Mouse (Mus musculus) liver, embryonic 13.5 days (tissue): Measurements from ENCODE around the gene Paqr9. TPM values are rescaled to one million over a fixed set of nuclear protein-coding genes. Genes with fewer than 3 reads are reported as not detected.
"Not testable (repeated sequence)": the region's sequence is repeated elsewhere in the genome, so short reads cannot be mapped to it uniquely, and the experiment has no call there.

Source experiments
- ATAC-seq: fragments of 200-750 bp; cut with Nextera tagmentation; 2 replicates; pipeline ENCODE4 v1.8.0; 2017; ENCODE audit warnings: low read depth, mild to moderate bottlenecking, moderate number of reproducible peaks, moderate library complexity
- DNase-seq: peaks from one replicate; pipeline ENCODE4 v3.0.0; 2022
- H3K27ac ChIP-seq: fragments of 300-500 bp; sonication (generic); 2 replicates; pipeline ENCODE4 v1.5.1; 2015; ENCODE audit warnings: moderate library complexity, mild to moderate bottlenecking, inconsistent platforms
- H3K27me3 ChIP-seq: fragments of 300-500 bp; sonication (generic); 2 replicates; pipeline ENCODE4 v1.6.1; 2015; ENCODE audit warnings: mild to moderate bottlenecking, inconsistent platforms
- H3K36me3 ChIP-seq: fragments of 300-500 bp; sonication (generic); 2 replicates; pipeline ENCODE4 v1.6.1; 2015; ENCODE audit warnings: mild to moderate bottlenecking, inconsistent platforms
- H3K4me1 ChIP-seq: fragments of 300-500 bp; sonication (generic); replicated peaks from 2 replicates; pipeline ENCODE4 v1.6.1; 2015; ENCODE audit warnings: inconsistent platforms
- H3K4me2 ChIP-seq: fragments of 300-500 bp; sonication (generic); 2 replicates; pipeline ENCODE4 v1.6.1; 2015; ENCODE audit warnings: inconsistent platforms, mild to moderate bottlenecking, moderate library complexity
- H3K4me3 ChIP-seq: fragments of 300-500 bp; sonication (generic); replicated peaks from 2 replicates; pipeline ENCODE4 v1.5.1; 2015; ENCODE audit warnings: mild to moderate bottlenecking, inconsistent platforms
- H3K9ac ChIP-seq: fragments of 300-500 bp; sonication (generic); 2 replicates; pipeline ENCODE4 v1.6.1; 2015; ENCODE audit warnings: mild to moderate bottlenecking, inconsistent platforms
- H3K9me3 ChIP-seq: fragments of 300-500 bp; sonication (generic); replicated peaks from 2 replicates; pipeline ENCODE4 v1.6.1; 2016; ENCODE audit warnings: inconsistent platforms
- WGBS: fragments of 180-500 bp; shearing (Covaris S2); methylation state at CpG from one replicate; pipeline ENCODE4 v1.1.7; 2015; ENCODE audit not compliant: insufficient replicate concordance; 5-methylcytosine and 5-hydroxymethylcytosine counted together
- polyA plus RNA-seq: library from polyadenylated mRNA; unstranded; fragments of >200 nt; fragmentation: Nextera tagmentation; extraction: Ambion mirVana; gene quantifications from 2 replicates; pipeline ENCODE4 v1.2.1, GENCODE M21; 2015

Paqr9 gene
- polyA plus RNA-seq: 8.4 and 8.5 TPM in 2 replicates

DNA sequence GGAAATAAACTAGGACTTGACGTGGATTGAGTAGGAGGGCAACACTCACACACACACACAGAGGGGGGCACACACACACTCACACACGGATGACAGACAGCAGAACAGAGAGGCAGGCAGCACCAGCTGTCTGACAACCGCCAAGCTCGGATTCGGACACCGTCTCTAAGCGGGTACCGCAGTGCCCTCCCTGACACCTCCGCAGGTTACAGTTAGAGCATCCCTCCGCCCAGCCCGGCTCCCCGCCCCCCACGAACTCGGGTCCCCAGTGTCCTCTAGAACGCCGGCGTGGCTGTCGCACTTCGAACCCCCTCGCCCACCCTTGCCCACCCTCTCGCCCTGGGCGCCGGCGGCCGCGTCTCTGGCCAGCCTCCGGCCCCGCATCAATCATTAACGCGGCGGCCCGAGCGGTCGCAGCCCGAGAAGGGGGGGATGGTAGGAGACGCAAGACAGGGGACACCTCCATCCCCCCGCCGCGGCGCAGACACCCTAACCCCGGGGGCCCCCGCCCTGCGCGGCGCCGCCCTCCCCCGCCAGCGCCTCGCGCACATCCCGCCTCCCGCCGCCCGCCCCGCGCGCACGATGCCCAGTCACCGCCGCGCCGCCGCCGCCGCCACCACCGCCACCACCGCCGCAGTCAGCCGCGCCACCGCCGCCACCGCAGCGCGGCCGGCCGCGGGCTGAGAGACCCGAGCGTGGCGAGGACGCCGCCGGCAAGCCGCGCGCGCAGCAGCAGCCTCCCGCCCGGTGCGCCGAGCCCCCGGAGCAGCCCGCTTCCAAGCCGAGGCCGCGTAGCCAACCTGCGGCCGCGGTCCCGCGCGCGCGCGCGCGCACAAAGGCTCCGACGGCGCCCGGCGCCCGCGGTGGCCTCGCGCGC is at the start of gene Paqr9:
Paqr9 (plus strand) TSS at position 599 of the 877 bp plus-strand sequence.
- Histone ChIP-seq H3K4me1 (peaks cover 72% of the 10 kb centered on the region), H3K9me3 (no peaks in the 10 kb centered on the region), H3K4me2 (peak within 1 kb of the TSS; percentile 88), H3K4me3 (peak within 1 kb of the TSS; percentile 70), H3K9ac (peak within 1 kb of the TSS; percentile 77), H3K27me3 (peaks cover 73% of the 10 kb centered on the region), H3K36me3 (peaks cover 7% of the 10 kb centered on the region; the same call in 1 of the 2 replicates), H3K27ac (peak within 1 kb of the TSS; percentile 80)
- DNase-seq (no peak), ATAC-seq (peak; percentile 66)
- WGBS: 1% methylated on average over 42 of the region's 118 CpGs

- DNase-seq (no peak), ATAC-seq (peak; percentile 33)
- H3K27me3 ChIP-seq: no peaks in the 10 kb centered on the region
- H3K36me3 ChIP-seq: peaks cover 5% of the 10 kb centered on the region; the same call in 1 of the 2 replicates
- no peaks in the 10 kb centered on the region for H3K9me3 ChIP-seq
- H3K9ac ChIP-seq: peak overlapping the region; percentile 96
- WGBS: 2% methylated on average over 21 of the region's 21 CpGs
- peak overlapping the region; percentile 92 for H3K27ac ChIP-seq
- peak overlapping the region; percentile 96 for H3K4me3 ChIP-seq
- H3K4me1 ChIP-seq: peaks cover 50% of the 10 kb centered on the region
- H3K4me2 ChIP-seq: peak overlapping the region; percentile 95
Measured at GRCm38 (mm10) chr9:95510693-95511404, 48.6 kb upstream of the Paqr9 start.

- H3K4me1 ChIP-seq: peaks cover 46% of the 10 kb centered on the region
- peak within 1 kb of the TSS; percentile 96 for H3K9ac ChIP-seq
- peaks cover 5% of the 10 kb centered on the region; the same call in 1 of the 2 replicates for H3K36me3 ChIP-seq
- ATAC-seq: peak; percentile 89
- no peaks in the 10 kb centered on the region for H3K9me3 ChIP-seq
- peak within 1 kb of the TSS; percentile 96 for H3K4me3 ChIP-seq
- H3K27me3 ChIP-seq: no peaks in the 10 kb centered on the region
- peak; percentile 94 for DNase-seq
- WGBS: under 1% methylated on average over 74 of the region's 74 CpGs
- peak within 1 kb of the TSS; percentile 92 for H3K27ac ChIP-seq
- peak within 1 kb of the TSS; percentile 95 for H3K4me2 ChIP-seq
Measured at GRCm38 (mm10) chr9:95511472-95512330, 47.8 kb upstream of the Paqr9 start, which contains the start of gene U2surp. Gene U2surp (minus strand): TSS chr9:95511996.

- Histone ChIP-seq H3K9ac (peak overlapping the region; percentile 80), H3K36me3 (peaks cover 5% of the 10 kb centered on the region; the same call in 1 of the 2 replicates), H3K4me3 (peak overlapping the region; percentile 96), H3K27me3 (no peaks in the 10 kb centered on the region), H3K4me1 (peaks cover 44% of the 10 kb centered on the region), H3K4me2 (peak overlapping the region; percentile 95), H3K27ac (peak overlapping the region; percentile 92), H3K9me3 (no peaks in the 10 kb centered on the region)
- DNase-seq (no peak), ATAC-seq (peak; percentile 52)
- 16% methylated on average over 15 of the region's 15 CpGs for WGBS
Measured at GRCm38 (mm10) chr9:95512331-95513030, 47.0 kb upstream of the Paqr9 start.

- peaks cover 34% of the 10 kb centered on the region for H3K4me1 ChIP-seq
- H3K9ac ChIP-seq: no peak overlapping the region
- H3K4me2 ChIP-seq: no peak overlapping the region
- H3K9me3 ChIP-seq: no peaks in the 10 kb centered on the region
- WGBS: 100% methylated on average over 2 of the region's 2 CpGs
- ATAC-seq (no peak), DNase-seq (no peak)
- H3K27me3 ChIP-seq: no peaks in the 10 kb centered on the region; the same call in 1 of the 2 replicates
- no peak overlapping the region for H3K4me3 ChIP-seq
- no peaks in the 10 kb centered on the region for H3K36me3 ChIP-seq
- H3K27ac ChIP-seq: no peak overlapping the region
Measured at GRCm38 (mm10) chr9:95513776-95514175, 45.7 kb upstream of the Paqr9 start.

- H3K9ac ChIP-seq, DNase-seq, H3K27me3 ChIP-seq, H3K4me2 ChIP-seq, H3K27ac ChIP-seq, H3K4me3 ChIP-seq, ATAC-seq, H3K9me3 ChIP-seq, H3K36me3 ChIP-seq: not testable (repeated sequence)
- 76% methylated on average over 3 of the region's 3 CpGs for WGBS
- H3K4me1 ChIP-seq: peaks cover 28% of the 10 kb centered on the region
Measured at GRCm38 (mm10) chr9:95514361-95514760, 45.1 kb upstream of the Paqr9 start.

DNA sequence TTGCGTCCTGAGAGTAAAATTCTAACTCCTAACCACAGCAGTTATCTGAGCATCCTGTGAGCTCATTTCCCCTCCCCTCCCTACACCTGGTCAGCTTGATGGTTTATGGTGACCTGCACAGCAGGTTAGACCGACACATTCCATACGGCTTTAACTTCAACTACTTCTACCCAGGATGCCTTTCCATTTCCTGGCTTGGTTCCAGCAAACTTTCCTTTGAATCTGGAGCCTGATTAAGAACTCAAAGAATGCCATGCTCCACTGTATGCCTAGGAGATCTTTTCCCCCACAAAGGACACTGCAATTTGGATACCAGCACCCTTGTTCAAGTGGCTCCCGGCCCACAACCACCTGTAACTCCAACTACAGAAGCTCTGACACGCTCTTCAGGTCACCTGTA is 38.9 kb upstream of the Paqr9 start:
- peaks cover 10% of the 10 kb centered on the region for H3K4me1 ChIP-seq
- no peaks in the 10 kb centered on the region for H3K9me3 ChIP-seq
- H3K4me3 ChIP-seq: no peak overlapping the region
- no peak for ATAC-seq
- no peak overlapping the region for H3K9ac ChIP-seq
- H3K27ac ChIP-seq: no peak overlapping the region
- WGBS: 68% methylated on average over 5 of the region's 5 CpGs
- no peaks in the 10 kb centered on the region for H3K36me3 ChIP-seq
- no peak overlapping the region for H3K4me2 ChIP-seq
- H3K27me3 ChIP-seq: peaks cover 4% of the 10 kb centered on the region; the same call in 1 of the 2 replicates
- no peak for DNase-seq

DNA sequence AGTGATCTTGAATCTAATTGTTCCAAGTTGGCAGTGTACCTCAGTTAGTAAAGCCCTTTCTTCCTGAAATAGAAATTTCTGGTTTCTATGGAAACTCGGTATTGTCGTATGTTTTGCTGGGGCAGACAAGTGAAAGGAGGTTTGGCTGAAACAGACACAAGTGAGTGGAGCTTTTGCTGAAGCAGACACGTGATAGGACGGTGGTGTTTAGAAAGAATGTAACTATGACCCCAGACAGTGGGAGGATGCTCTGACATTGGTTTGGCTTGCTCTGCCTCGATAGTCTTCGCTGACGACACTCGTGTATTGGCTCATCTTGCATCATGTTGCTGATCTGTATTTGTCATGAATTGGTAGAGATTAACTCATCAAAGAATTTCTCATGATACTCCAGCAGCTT is 38.4 kb upstream of the Paqr9 start:
- ATAC-seq (no peak), DNase-seq (no peak)
- WGBS: 81% methylated on average over 8 of the region's 8 CpGs

DNA sequence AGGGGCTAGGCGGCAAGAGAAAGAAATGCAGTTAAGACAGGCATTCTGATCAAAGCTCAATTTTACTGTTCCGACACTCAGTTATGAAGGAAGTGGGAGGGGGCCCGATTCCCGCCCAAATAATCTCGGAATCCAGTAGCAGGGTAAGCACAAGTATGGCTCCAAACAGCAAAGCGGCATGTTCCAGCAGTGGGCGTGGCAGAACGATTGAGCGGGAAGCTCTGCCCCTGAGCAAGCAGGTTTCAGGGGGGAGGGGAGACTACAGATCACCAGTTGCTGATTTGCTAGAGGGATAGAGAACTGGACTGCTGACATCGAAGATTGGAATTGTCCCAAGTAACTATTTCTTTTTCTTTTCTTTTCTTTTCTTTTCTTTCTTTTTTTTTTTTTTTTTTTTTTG is 37.9 kb upstream of the Paqr9 start:
- H3K4me3 ChIP-seq: no peak overlapping the region
- H3K4me2 ChIP-seq: peak overlapping the region; percentile 28
- H3K9ac ChIP-seq: no peak overlapping the region
- H3K36me3 ChIP-seq: no peaks in the 10 kb centered on the region
- peaks cover 10% of the 10 kb centered on the region for H3K4me1 ChIP-seq
- no peaks in the 10 kb centered on the region for H3K9me3 ChIP-seq
- no peak overlapping the region for H3K27ac ChIP-seq
- ATAC-seq: peak; percentile 43; the same call in 1 of the 2 replicates
- peak; percentile 41 for DNase-seq
- peaks cover 4% of the 10 kb centered on the region; the same call in 1 of the 2 replicates for H3K27me3 ChIP-seq
- 28% methylated on average over 10 of the region's 10 CpGs for WGBS

More for the DNA sequence above, 38.4 kb upstream of the Paqr9 start:
- H3K4me3 ChIP-seq: no peak overlapping the region
- no peaks in the 10 kb centered on the region for H3K9me3 ChIP-seq
- H3K4me2 ChIP-seq: no peak overlapping the region; the same call in 1 of the 2 replicates
- H3K9ac ChIP-seq: no peak overlapping the region
- no peaks in the 10 kb centered on the region for H3K36me3 ChIP-seq
- peaks cover 4% of the 10 kb centered on the region; the same call in 1 of the 2 replicates for H3K27me3 ChIP-seq
- H3K4me1 ChIP-seq: peaks cover 10% of the 10 kb centered on the region
- no peak overlapping the region for H3K27ac ChIP-seq

- Histone ChIP-seq H3K36me3 (no peaks in the 10 kb centered on the region), H3K4me1 (peaks cover 12% of the 10 kb centered on the region), H3K27me3 (peaks cover 4% of the 10 kb centered on the region; the same call in 1 of the 2 replicates), H3K4me2 (no peak overlapping the region), H3K27ac (no peak overlapping the region), H3K4me3 (no peak overlapping the region), H3K9ac (no peak overlapping the region), H3K9me3 (no peaks in the 10 kb centered on the region)
- DNase-seq (no peak), ATAC-seq (no peak)
- 76% methylated on average over 2 of the region's 2 CpGs for WGBS
Measured at GRCm38 (mm10) chr9:95522561-95522960, 36.9 kb upstream of the Paqr9 start.
